ENCODE assay signal across 8 mouse cellular contexts in genomic region chr13:69691074-69691473, GRCm38 (mm10). TPM values are rescaled to one million over a fixed set of nuclear protein-coding genes. Genes with fewer than 3 reads are reported as not detected.
A peak's percentile ranks its signal among the peaks of the same experiment; 100 is the strongest.
DNase-seq lines count a peak whose midpoint lies in the region; ATAC-seq and TF ChIP-seq lines count a peak whose summit lies in the region.

No protein-coding gene starts in this region.

- H3K27me3 ChIP-seq in midbrain, embryonic 12.5 days, result 0 out of 2 replicates have a peak, but pooled peaks cover 11% of the 10 kb centered on the region
- H3K27me3 ChIP-seq in midbrain, embryonic 16.5 days (ENCODE audit: control insufficient read depth, insufficient read depth, low read depth, low read length), result no peaks in the 10 kb centered on the region

- TF ChIP-seq POLR2A in lung, adult 2 months (IDR thresholded peaks at IDR 0.05; ENCODE audit: borderline replicate concordance, extremely low read depth, low read depth, low read length), result no peak

- no peak overlapping the region for H3K4me3 ChIP-seq in midbrain, embryonic 12.5 days
- no peak overlapping the region for H3K4me3 ChIP-seq in midbrain, embryonic 16.5 days (ENCODE audit: low read depth, low read length)
- no peak overlapping the region for H3K4me3 ChIP-seq in lung, adult 2 months (replicated peaks; ENCODE audit: extremely low read depth, low read depth, low read length)

- DNase-seq in CD4-positive, CD25-positive, alpha-beta regulatory T cell, adult 2 months (ENCODE audit: low read depth, low spot score), result peak; percentile 31
- DNase-seq in cerebellum, adult 9-11 months, result peak; percentile 25
- DNase-seq in heart, postnatal 36 days, result peak; percentile 18 to 38
- DNase-seq in lung, adult 2 months, result peak; percentile 14
- peak; percentile 4 for DNase-seq in skeletal muscle tissue, adult 2 months (ENCODE audit: low read depth, low spot score)

- peak; percentile 55 for TF ChIP-seq CTCF in lung, adult 2 months (IDR thresholded peaks at IDR 0.05; ENCODE audit: insufficient read depth, low read length)

- H3K9ac ChIP-seq in midbrain, embryonic 12.5 days (replicated peaks), result no peak overlapping the region
- no peak overlapping the region for H3K9ac ChIP-seq in midbrain, embryonic 16.5 days (ENCODE audit: low read depth, low read length)

- intact Hi-C loops in heart, postnatal 36 days (cut with DNase I), result loop anchor here (5.0 kb wide), 1 partner anchor 896 kb away; no protein-coding TSS in a partner anchor

- H3K4me1 ChIP-seq in midbrain, embryonic 12.5 days, result 0 out of 2 replicates have a peak, but pooled peaks cover 2% of the 10 kb centered on the region
- H3K4me1 ChIP-seq in midbrain, embryonic 16.5 days (ENCODE audit: control insufficient read depth, insufficient read depth, low read length), result peaks cover 2% of the 10 kb centered on the region; the same call in 1 of the 2 replicates
- no peaks in the 10 kb centered on the region for H3K4me1 ChIP-seq in lung, adult 2 months (ENCODE audit: control insufficient read depth, insufficient read depth, low read length)

- H3K9me3 ChIP-seq in midbrain, embryonic 12.5 days, result no peaks in the 10 kb centered on the region
- no peaks in the 10 kb centered on the region for H3K9me3 ChIP-seq in midbrain, embryonic 16.5 days (replicated peaks; ENCODE audit: control insufficient read depth, low read length, poor library complexity, severe bottlenecking)

- ATAC-seq in CD4-positive, CD25-positive, alpha-beta regulatory T cell, adult 4 months, result no peak
- ATAC-seq in midbrain, embryonic 12.5 days (ENCODE audit: low FRiP score, low read depth), result peak; percentile 47; the same call in 1 of the 2 replicates
- no peak for ATAC-seq in midbrain, embryonic 16.5 days

- H3K36me3 ChIP-seq in midbrain, embryonic 12.5 days, result no peaks in the 10 kb centered on the region
- no peaks in the 10 kb centered on the region for H3K36me3 ChIP-seq in midbrain, embryonic 16.5 days (ENCODE audit: control insufficient read depth, insufficient read depth, low read length)

- 43% methylated on average over 7 of the region's 7 CpGs for WGBS in midbrain, embryonic 12.5 days
- WGBS in midbrain, embryonic 16.5 days, result 41% methylated on average over 7 of the region's 7 CpGs
- WGBS in lung, adult 2 months, result 32% methylated on average over 7 of the region's 7 CpGs

- no peak overlapping the region for H3K4me2 ChIP-seq in midbrain, embryonic 12.5 days (replicated peaks)
- no peak overlapping the region for H3K4me2 ChIP-seq in midbrain, embryonic 16.5 days (ENCODE audit: low read length)

- no peak overlapping the region for H3K27ac ChIP-seq in midbrain, embryonic 12.5 days (replicated peaks)
- no peak overlapping the region for H3K27ac ChIP-seq in midbrain, embryonic 16.5 days (ENCODE audit: low read length)

RNA-seq across cellular contexts. Expression of gene Ube2ql1, which starts 48.6 kb away (rescaled TPM):
- not detected for polyA plus RNA-seq in CD4-positive, CD25-positive, alpha-beta regulatory T cell, adult 4 months (2017; shearing (Covaris generic))
- polyA plus RNA-seq in midbrain, embryonic 12.5 days (2016; fragmentation: Nextera tagmentation; extraction: Ambion mirVana), result 7.7 and 9.6 TPM in 2 replicates
- polyA plus RNA-seq in midbrain, embryonic 16.5 days (2015; fragmentation: Nextera tagmentation; extraction: Ambion mirVana), result 21.3 and 22.8 TPM in 2 replicates
- total RNA-seq in heart, postnatal 36 days (2021), result 1 to 10 TPM; 3.8 to 4.4 TPM
- polyA plus RNA-seq in lung, adult 2 months (2012; rRNA removed), result 0.45 and 0.77 TPM in 2 replicates
